Mouse (Mus musculus): ENCODE data around the gene Ttll10. TPM values are rescaled to one million over a fixed set of nuclear protein-coding genes. Genes with fewer than 3 reads are reported as not detected.
A peak's percentile ranks its signal among the peaks of the same experiment; 100 is the strongest.

Ttll10 gene
- 2.4 and 3.5 TPM in 2 replicates for polyA plus RNA-seq (2012; rRNA removed)

- Histone ChIP-seq H3K27ac (ENCODE audit: control insufficient read depth, insufficient read depth, low read length) (peak within 1 kb of the TSS; percentile 14; the same call in 1 of the 2 replicates), H3K4me3 (ENCODE audit: control insufficient read depth, insufficient read depth, low read length) (peak within 1 kb of the TSS; percentile 11; the same call in 1 of the 2 replicates), H3K36me3 (ENCODE audit: control insufficient read depth, insufficient read depth, low read length) (no peaks in the 10 kb centered on the region), H3K27me3 (ENCODE audit: control insufficient read depth, insufficient read depth, low read length) (no peaks in the 10 kb centered on the region), H3K4me1 (replicated peaks; ENCODE audit: control insufficient read depth, insufficient read depth, low read length) (peaks cover 6% of the 10 kb centered on the region)
- WGBS, result 88% methylated on average over 5 of the region's 5 CpGs
- TF ChIP-seq CTCF (IDR thresholded peaks at IDR 0.05; ENCODE audit: borderline replicate concordance, control insufficient read depth, extremely low read depth, insufficient read depth, low read length, poor library complexity) (no peak), POLR2A (IDR thresholded peaks at IDR 0.05; ENCODE audit: control insufficient read depth, extremely low read depth, insufficient read depth, low read length, poor library complexity) (no peak)
- no peak for DNase-seq
Observed at GRCm38 (mm10) chr4:156059261-156059660, at the start of gene Ttll10. Gene Ttll10, minus strand, starts transcription at chr4:156059414.

DNA sequence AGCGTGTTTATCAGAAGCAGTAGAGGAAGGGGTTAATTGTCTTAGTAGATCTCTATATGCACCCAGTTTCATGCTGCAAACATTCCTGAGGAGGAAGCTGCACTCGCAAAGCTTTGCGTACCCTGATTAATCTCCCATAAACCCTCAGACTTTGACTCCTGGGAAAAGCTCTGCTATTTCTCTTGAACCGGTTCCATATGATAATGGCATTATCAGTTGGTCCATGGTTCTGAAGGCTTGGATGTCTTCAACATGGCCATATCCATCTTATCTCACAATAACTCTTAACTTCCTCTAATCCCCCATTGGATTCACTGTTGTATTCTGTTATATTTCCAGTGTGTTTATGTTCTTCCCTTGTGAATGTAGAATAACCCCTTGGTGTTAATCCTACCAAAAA lies 44.1 kb upstream of the Ttll10 start:
- 96% methylated on average over 4 of the region's 4 CpGs for WGBS
- no peaks in the 10 kb centered on the region for H3K4me1 ChIP-seq (replicated peaks; ENCODE audit: control insufficient read depth, insufficient read depth, low read length)
- no peak overlapping the region for H3K4me3 ChIP-seq (ENCODE audit: control insufficient read depth, insufficient read depth, low read length)
- H3K36me3 ChIP-seq (ENCODE audit: control insufficient read depth, insufficient read depth, low read length), result no peaks in the 10 kb centered on the region
- DNase-seq, result no peak
- H3K27me3 ChIP-seq (ENCODE audit: control insufficient read depth, insufficient read depth, low read length), result no peaks in the 10 kb centered on the region
- no peak overlapping the region for H3K27ac ChIP-seq (ENCODE audit: control insufficient read depth, insufficient read depth, low read length)
- TF ChIP-seq POLR2A (IDR thresholded peaks at IDR 0.05; ENCODE audit: control insufficient read depth, extremely low read depth, insufficient read depth, low read length, poor library complexity), result no peak
- TF ChIP-seq CTCF (IDR thresholded peaks at IDR 0.05; ENCODE audit: borderline replicate concordance, control insufficient read depth, extremely low read depth, insufficient read depth, low read length, poor library complexity), result no peak

GRCm38 (mm10) chr4:156101481-156101903 lies 42.3 kb upstream of the Ttll10 start:
- no peak for DNase-seq
- TF ChIP-seq POLR2A (IDR thresholded peaks at IDR 0.05; ENCODE audit: control insufficient read depth, extremely low read depth, insufficient read depth, low read length, poor library complexity) (no peak), CTCF (IDR thresholded peaks at IDR 0.05; ENCODE audit: borderline replicate concordance, control insufficient read depth, extremely low read depth, insufficient read depth, low read length, poor library complexity) (no peak)
- 45% methylated on average over 3 of the region's 3 CpGs for WGBS
- no peaks in the 10 kb centered on the region for H3K36me3 ChIP-seq (ENCODE audit: control insufficient read depth, insufficient read depth, low read length)
- no peaks in the 10 kb centered on the region for H3K4me1 ChIP-seq (replicated peaks; ENCODE audit: control insufficient read depth, insufficient read depth, low read length)
- no peak overlapping the region for H3K4me3 ChIP-seq (ENCODE audit: control insufficient read depth, insufficient read depth, low read length)
- no peaks in the 10 kb centered on the region for H3K27me3 ChIP-seq (ENCODE audit: control insufficient read depth, insufficient read depth, low read length)
- no peak overlapping the region for H3K27ac ChIP-seq (ENCODE audit: control insufficient read depth, insufficient read depth, low read length)

DNA sequence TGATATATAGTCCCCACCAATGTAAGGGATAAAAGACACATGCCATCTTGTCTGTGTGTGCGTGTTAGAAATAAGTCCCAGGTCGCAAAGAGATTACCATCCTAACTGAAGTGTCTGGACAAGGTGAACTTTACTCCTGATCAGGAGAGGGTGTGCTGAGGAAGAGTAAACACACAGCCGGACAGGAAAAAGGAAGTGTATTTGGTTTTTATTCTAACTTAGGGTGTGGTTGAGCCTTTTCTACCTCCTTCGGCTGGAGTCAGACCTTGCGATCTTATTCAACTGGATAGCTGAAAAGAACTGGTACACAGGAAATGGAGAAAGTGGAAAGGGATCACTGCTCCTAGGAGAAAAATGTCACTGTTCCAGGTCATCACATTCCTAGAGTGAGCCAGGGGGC lies 41.3 kb upstream of the Ttll10 start:
- WGBS, result 78% methylated on average over 5 of the region's 5 CpGs
- TF ChIP-seq POLR2A (IDR thresholded peaks at IDR 0.05; ENCODE audit: control insufficient read depth, extremely low read depth, insufficient read depth, low read length, poor library complexity) (no peak), CTCF (IDR thresholded peaks at IDR 0.05; ENCODE audit: borderline replicate concordance, control insufficient read depth, extremely low read depth, insufficient read depth, low read length, poor library complexity) (no peak)

DNA sequence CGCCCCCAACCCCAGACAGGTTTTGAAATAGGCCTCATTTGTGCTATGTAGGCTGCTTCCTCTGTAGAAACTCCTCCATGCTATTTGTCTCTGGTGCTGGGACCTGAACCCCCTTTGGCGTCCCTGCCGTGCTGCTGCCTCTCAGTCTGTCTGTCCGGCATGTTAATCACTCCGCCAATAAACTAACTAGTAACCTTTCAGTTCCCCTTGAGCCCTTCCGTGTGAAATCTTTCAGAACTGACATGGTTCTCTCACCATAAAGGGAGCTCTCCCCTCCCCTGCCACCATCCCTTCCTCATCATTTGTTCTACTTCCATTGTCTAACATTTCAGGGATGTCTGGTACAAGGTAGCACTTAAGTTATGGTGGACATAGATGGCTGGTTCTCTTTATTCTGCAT lies 40.2 kb upstream of the Ttll10 start:
- Histone ChIP-seq H3K36me3 (ENCODE audit: control insufficient read depth, insufficient read depth, low read length) (no peaks in the 10 kb centered on the region), H3K27me3 (ENCODE audit: control insufficient read depth, insufficient read depth, low read length) (no peaks in the 10 kb centered on the region), H3K4me3 (ENCODE audit: control insufficient read depth, insufficient read depth, low read length) (no peak overlapping the region), H3K27ac (ENCODE audit: control insufficient read depth, insufficient read depth, low read length) (no peak overlapping the region), H3K4me1 (replicated peaks; ENCODE audit: control insufficient read depth, insufficient read depth, low read length) (no peaks in the 10 kb centered on the region)
- WGBS, result 91% methylated on average over 6 of the region's 6 CpGs
- no peak for DNase-seq
- TF ChIP-seq POLR2A (IDR thresholded peaks at IDR 0.05; ENCODE audit: control insufficient read depth, extremely low read depth, insufficient read depth, low read length, poor library complexity) (no peak), CTCF (IDR thresholded peaks at IDR 0.05; ENCODE audit: borderline replicate concordance, control insufficient read depth, extremely low read depth, insufficient read depth, low read length, poor library complexity) (no peak)

More for the DNA sequence above, 41.3 kb upstream of the Ttll10 start:
- Histone ChIP-seq H3K27ac (ENCODE audit: control insufficient read depth, insufficient read depth, low read length) (no peak overlapping the region), H3K4me1 (replicated peaks; ENCODE audit: control insufficient read depth, insufficient read depth, low read length) (no peaks in the 10 kb centered on the region), H3K36me3 (ENCODE audit: control insufficient read depth, insufficient read depth, low read length) (no peaks in the 10 kb centered on the region), H3K27me3 (ENCODE audit: control insufficient read depth, insufficient read depth, low read length) (no peaks in the 10 kb centered on the region), H3K4me3 (ENCODE audit: control insufficient read depth, insufficient read depth, low read length) (no peak overlapping the region)
- no peak for DNase-seq

DNA sequence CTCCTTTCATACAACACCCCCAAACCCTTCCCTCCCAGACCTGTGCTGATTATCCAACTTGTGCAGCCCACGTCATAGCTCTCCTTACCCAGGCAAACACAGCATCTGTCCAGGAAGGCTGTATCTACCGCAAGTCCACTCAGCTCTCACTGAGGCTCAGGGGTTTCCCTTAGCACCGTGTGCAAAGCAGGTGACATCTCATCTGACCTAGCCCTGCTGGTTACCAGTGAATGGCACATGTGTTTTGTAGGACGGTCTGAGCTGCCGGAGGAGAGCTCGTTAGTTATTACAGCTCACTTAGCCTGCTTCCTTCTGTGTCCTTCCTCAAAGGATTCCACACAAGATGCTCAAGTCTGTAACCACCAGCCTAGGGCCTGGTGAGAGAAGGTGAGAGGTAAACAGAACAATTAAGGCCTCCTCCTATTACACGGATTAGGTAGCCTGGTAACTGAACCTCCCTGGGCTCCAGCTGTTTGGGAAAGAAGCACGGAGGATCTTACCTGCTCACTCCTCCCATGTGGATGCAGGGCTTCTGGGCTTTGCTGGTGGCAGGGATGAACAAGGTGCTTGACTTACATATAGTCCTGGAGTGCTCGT lies 38.7 kb upstream of the Ttll10 start:
- no peak overlapping the region for H3K27ac ChIP-seq (ENCODE audit: control insufficient read depth, insufficient read depth, low read length)
- H3K27me3 ChIP-seq (ENCODE audit: control insufficient read depth, insufficient read depth, low read length), result no peaks in the 10 kb centered on the region
- H3K4me3 ChIP-seq (ENCODE audit: control insufficient read depth, insufficient read depth, low read length), result no peak overlapping the region
- H3K4me1 ChIP-seq (replicated peaks; ENCODE audit: control insufficient read depth, insufficient read depth, low read length), result no peaks in the 10 kb centered on the region
- WGBS, result 91% methylated on average over 9 of the region's 9 CpGs
- no peak for DNase-seq
- no peaks in the 10 kb centered on the region for H3K36me3 ChIP-seq (ENCODE audit: control insufficient read depth, insufficient read depth, low read length)
- TF ChIP-seq CTCF (IDR thresholded peaks at IDR 0.05; ENCODE audit: borderline replicate concordance, control insufficient read depth, extremely low read depth, insufficient read depth, low read length, poor library complexity), result no peak
- TF ChIP-seq POLR2A (IDR thresholded peaks at IDR 0.05; ENCODE audit: control insufficient read depth, extremely low read depth, insufficient read depth, low read length, poor library complexity), result no peak

- H3K27me3 ChIP-seq (ENCODE audit: control insufficient read depth, insufficient read depth, low read length), result no peaks in the 10 kb centered on the region
- no peak for DNase-seq
- no peak overlapping the region for H3K27ac ChIP-seq (ENCODE audit: control insufficient read depth, insufficient read depth, low read length)
- H3K4me3 ChIP-seq (ENCODE audit: control insufficient read depth, insufficient read depth, low read length), result no peak overlapping the region
- 96% methylated on average over 1 of the region's 1 CpGs for WGBS
- TF ChIP-seq CTCF (IDR thresholded peaks at IDR 0.05; ENCODE audit: borderline replicate concordance, control insufficient read depth, extremely low read depth, insufficient read depth, low read length, poor library complexity) (no peak), POLR2A (IDR thresholded peaks at IDR 0.05; ENCODE audit: control insufficient read depth, extremely low read depth, insufficient read depth, low read length, poor library complexity) (no peak)
- H3K4me1 ChIP-seq (replicated peaks; ENCODE audit: control insufficient read depth, insufficient read depth, low read length), result no peaks in the 10 kb centered on the region
- no peaks in the 10 kb centered on the region for H3K36me3 ChIP-seq (ENCODE audit: control insufficient read depth, insufficient read depth, low read length)
Observed at GRCm38 (mm10) chr4:156096191-156096590, 37.0 kb upstream of the Ttll10 start.

All from thymus, adult 2 months (tissue).